20 mouse cellular contexts compared by ENCODE assay signal in the genomic region with DNA sequence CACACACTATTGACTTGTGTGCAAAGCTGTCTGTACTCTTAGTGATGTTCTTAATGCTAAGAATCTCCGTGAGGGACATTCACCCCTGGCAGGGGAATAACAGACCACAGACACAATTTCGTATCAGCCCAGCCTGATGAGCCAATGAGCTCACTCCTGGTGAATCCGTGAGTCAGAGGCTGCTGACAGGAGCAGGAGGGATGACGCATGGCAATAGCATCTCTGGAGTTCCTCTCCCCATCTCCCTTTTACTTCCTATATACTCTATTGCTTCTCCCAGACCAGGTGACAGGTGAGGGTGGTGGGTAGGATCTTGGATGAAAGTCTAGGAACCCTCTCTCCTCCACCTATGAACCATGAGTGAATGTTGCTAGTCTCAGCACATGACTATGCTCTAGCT. TPM values are rescaled to one million over a fixed set of nuclear protein-coding genes. Genes with fewer than 3 reads are reported as not detected.
A peak's percentile ranks its signal among the peaks of the same experiment; 100 is the strongest.
DNase-seq lines count a peak whose midpoint lies in the region; ATAC-seq and TF ChIP-seq lines count a peak whose summit lies in the region.
"Had no signal": no experiment of that assay in that cellular context is flagged by ENCODE, and none has a peak within 500 bp of the region (broad histone marks: within the 10 kb centered on the region; RNA-seq: fewer than 3 reads in every experiment).

No protein-coding gene starts in this region.

- peak; percentile 80 for DNase-seq in heart, adult 11 months
- DNase-seq in heart, adult 2 months = no peak
- peak; percentile 97 for DNase-seq in 3T3-L1 (ENCODE audit: low read depth, low spot score)
- DNase-seq in adrenal gland, postnatal 10 days = peak; percentile 14
- no peak for DNase-seq in urinary bladder, postnatal 4 days (ENCODE audit: low spot score in 2 of 2)
- no peak for DNase-seq in gastrocnemius, postnatal 14 days
- no peak for DNase-seq in gastrocnemius, adult 2 months
- DNase-seq: cerebellum, postnatal 14 days; embryo, embryonic 11 days; kidney, adult 2 months; kidney, postnatal 36 days; lung, postnatal 14 days; right cerebral cortex, postnatal 25 days; thymus, postnatal 4 days had no signal

- no peak overlapping the region for H3K4me2 ChIP-seq in intestine, embryonic 15.5 days (replicated peaks)
- H3K4me2 ChIP-seq: embryonic facial prominence, embryonic 15.5 days; forebrain, embryonic 12.5 days; hindbrain, embryonic 14.5 days; limb, embryonic 15.5 days; neural tube, embryonic 13.5 days had no signal

- H3K4me3 ChIP-seq in heart, adult 2 months = no peak overlapping the region
- H3K4me3 ChIP-seq in intestine, embryonic 15.5 days (replicated peaks) = no peak overlapping the region
- no peak overlapping the region for H3K4me3 ChIP-seq in gastrocnemius, adult 2 months
- H3K4me3 ChIP-seq: embryonic facial prominence, embryonic 15.5 days; forebrain, embryonic 12.5 days; limb, embryonic 15.5 days; neural tube, embryonic 13.5 days had no signal

- no peaks in the 10 kb centered on the region for H3K79me2 ChIP-seq in heart, adult 2 months (replicated peaks; ENCODE audit: control insufficient read depth, insufficient read depth, low read length)

- TF ChIP-seq CTCF in heart, adult 2 months (IDR thresholded peaks at IDR 0.05) = no peak
- TF ChIP-seq CTCF in gastrocnemius, adult 2 months (IDR thresholded peaks at IDR 0.05) = no peak

- no peak overlapping the region for H3K9ac ChIP-seq in heart, adult 2 months (ENCODE audit: low read depth, low read length)
- no peak overlapping the region for H3K9ac ChIP-seq in intestine, embryonic 15.5 days
- H3K9ac ChIP-seq: embryonic facial prominence, embryonic 15.5 days; forebrain, embryonic 12.5 days; hindbrain, embryonic 14.5 days; limb, embryonic 15.5 days; neural tube, embryonic 13.5 days had no signal

- peak; percentile 39 for ATAC-seq in intestine, embryonic 15.5 days

- no peaks in the 10 kb centered on the region for H3K9me3 ChIP-seq in intestine, embryonic 15.5 days
- H3K9me3 ChIP-seq: embryonic facial prominence, embryonic 15.5 days; forebrain, embryonic 12.5 days; limb, embryonic 15.5 days; neural tube, embryonic 13.5 days had no signal

- intact Hi-C loops in heart, adult 2 months (cut with DNase I) = no loop called here
- intact Hi-C loops in gastrocnemius, postnatal 14 days (cut with DNase I; ENCODE audit: low total_unique reads) = no loop called here
- intact Hi-C loops in gastrocnemius, adult 2 months (cut with DNase I) = no loop called here

- no peak for TF ChIP-seq POLR2A in heart, adult 2 months (IDR thresholded peaks at IDR 0.05; ENCODE audit: insufficient read depth, low read depth, low read length)

- no peak for TF ChIP-seq EP300 in heart, adult 2 months (IDR thresholded peaks at IDR 0.05; ENCODE audit: insufficient read depth, low read depth, low read length)

- peaks cover 1% of the 10 kb centered on the region; the same call in 1 of the 2 replicates for H3K27me3 ChIP-seq in heart, adult 2 months (ENCODE audit: control insufficient read depth, insufficient read depth, low read length)
- H3K27me3 ChIP-seq in intestine, embryonic 15.5 days (replicated peaks) = no peaks in the 10 kb centered on the region
- H3K27me3 ChIP-seq: embryonic facial prominence, embryonic 15.5 days; forebrain, embryonic 12.5 days; neural tube, embryonic 13.5 days had no signal

- WGBS in heart, adult 2 months = 28% methylated on average over 4 of the region's 4 CpGs
- WGBS in intestine, embryonic 15.5 days = 39% methylated on average over 4 of the region's 4 CpGs

- H3K4me1 ChIP-seq in heart, adult 2 months (ENCODE audit: control insufficient read depth, insufficient read depth, low read length) = no peaks in the 10 kb centered on the region
- no peaks in the 10 kb centered on the region for H3K4me1 ChIP-seq in intestine, embryonic 15.5 days (replicated peaks)
- H3K4me1 ChIP-seq: embryonic facial prominence, embryonic 15.5 days; forebrain, embryonic 12.5 days; limb, embryonic 15.5 days; neural tube, embryonic 13.5 days had no signal

- H3K27ac ChIP-seq in heart, adult 2 months = no peak overlapping the region
- H3K27ac ChIP-seq in intestine, embryonic 15.5 days = no peak overlapping the region
- no peak overlapping the region for H3K27ac ChIP-seq in gastrocnemius, adult 2 months
- H3K27ac ChIP-seq: embryonic facial prominence, embryonic 15.5 days; forebrain, embryonic 12.5 days; hindbrain, embryonic 14.5 days; limb, embryonic 15.5 days; neural tube, embryonic 13.5 days had no signal

- H3K36me3 ChIP-seq in heart, adult 2 months (ENCODE audit: control insufficient read depth, insufficient read depth, low read length) = no peaks in the 10 kb centered on the region
- no peaks in the 10 kb centered on the region for H3K36me3 ChIP-seq in intestine, embryonic 15.5 days
- H3K36me3 ChIP-seq: embryonic facial prominence, embryonic 15.5 days; forebrain, embryonic 12.5 days; limb, embryonic 15.5 days; neural tube, embryonic 13.5 days had no signal

RNA-seq across cellular contexts. Expression of a gene that starts 28.2 kb away (rescaled TPM):
- total RNA-seq in heart, adult 2 months (2021) = 10 to 100 TPM; 55.0 to 69.5 TPM
- 42.5 and 76.5 TPM in 2 replicates for polyA plus RNA-seq in heart, adult 2 months (2012; rRNA removed)
- total RNA-seq in adrenal gland, postnatal 10 days (2021) = 10 to 100 TPM; 47.9 to 89.9 TPM
- polyA plus RNA-seq in intestine, embryonic 15.5 days (2015; fragmentation: Nextera tagmentation; extraction: Ambion mirVana) = 25.6 and 31.9 TPM in 2 replicates
- total RNA-seq in gastrocnemius, postnatal 14 days (2021) = 10 to 100 TPM; 45.3 to 47.9 TPM
- 10 to 100 TPM; 59.4 to 62.5 TPM for total RNA-seq in gastrocnemius, adult 2 months (2021)

Comparison
In these comparisons a context has a peak if more than half of its experiments do, and no peak if none do; other contexts are left out.
1. DNase-seq: peak in heart, adult 11 months (single experiment), 3T3-L1 (single experiment) and adrenal gland, postnatal 10 days (single experiment); none in heart, adult 2 months (0 of 2), urinary bladder, postnatal 4 days (0 of 2), gastrocnemius, postnatal 14 days (single experiment) and gastrocnemius, adult 2 months (single experiment).